Mouse (Mus musculus) layer of hippocampus, adult 9-10 months (tissue): ENCODE results near the gene Pramef25.
"Not testable (repeated sequence)": the region's sequence is repeated elsewhere in the genome, so short reads cannot be mapped to it uniquely, and the experiment has no call there.

Source experiments
- DNase-seq: peaks from one replicate; pipeline ENCODE4 v3.0.0; 2022; ENCODE audit warnings: low spot score

The Pramef25 gene

GRCm38 (mm10) chr4:143950916-143951315, at the start of gene Pramef25:
Gene Pramef25 (minus strand): TSS chr4:143951016.
- DNase-seq = not testable (repeated sequence)

GRCm38 (mm10) chr4:143994269-143994668, 43.5 kb upstream of the Pramef25 start, which contains the start of gene Pramef17:
Gene Pramef17 (minus strand): TSS chr4:143994369.
- not testable (repeated sequence) for DNase-seq

GRCm38 (mm10) chr4:143988126-143988525, 37.3 kb upstream of the Pramef25 start:
- DNase-seq = peak; percentile 46

GRCm38 (mm10) chr4:143987475-143987941, 36.7 kb upstream of the Pramef25 start:
- peak; percentile 65 for DNase-seq

- peak; percentile 24 for DNase-seq
Observed at GRCm38 (mm10) chr4:143985733-143986132, 34.9 kb upstream of the Pramef25 start.

- peak; percentile 8 for DNase-seq
Observed at GRCm38 (mm10) chr4:143985165-143985564, 34.3 kb upstream of the Pramef25 start.

GRCm38 (mm10) chr4:143983446-143983845, 32.6 kb upstream of the Pramef25 start:
- DNase-seq = not testable (repeated sequence)

GRCm38 (mm10) chr4:143966850-143967249, 16.0 kb upstream of the Pramef25 start, which contains the start of gene Gm13101:
Gene Gm13101 (minus strand): TSS chr4:143966950.
- not testable (repeated sequence) for DNase-seq

GRCm38 (mm10) chr4:143900280-143900679, 50.5 kb downstream of the Pramef25 start, which contains the start of gene Pramef6:
Gene Pramef6 (minus strand): TSS chr4:143900380.
- not testable (repeated sequence) for DNase-seq
